Mouse (Mus musculus) spleen, postnatal 4 days (tissue): ENCODE results near the gene E2f3.

Experiments used
- DNase-seq, 2 experiments: peaks; one replicate each; pipeline ENCODE4 v3.0.0; 2022; ENCODE audit warnings: low spot score in 2 of 2

Gene E2f3

DNA sequence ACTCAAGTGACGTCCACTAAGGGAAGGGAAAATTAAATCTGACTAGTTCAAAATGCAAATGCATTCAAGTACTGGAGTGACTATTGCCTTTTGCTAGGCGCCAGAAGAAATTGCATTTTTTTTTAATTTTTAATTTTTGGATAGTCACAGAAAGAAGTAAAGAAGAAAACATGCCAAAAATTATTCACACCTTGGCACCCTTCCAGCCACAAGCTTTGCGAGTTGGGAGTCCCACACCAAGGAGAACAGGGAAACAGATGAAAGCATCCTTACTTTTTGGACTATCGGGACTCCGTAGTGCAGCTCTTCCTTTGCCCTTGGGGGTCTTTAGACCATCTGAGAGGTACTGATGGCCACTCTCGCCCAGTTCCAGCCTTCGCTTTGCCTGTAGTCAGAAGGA is 66.0 kb downstream of the E2f3 start:
- no peak for DNase-seq

DNA sequence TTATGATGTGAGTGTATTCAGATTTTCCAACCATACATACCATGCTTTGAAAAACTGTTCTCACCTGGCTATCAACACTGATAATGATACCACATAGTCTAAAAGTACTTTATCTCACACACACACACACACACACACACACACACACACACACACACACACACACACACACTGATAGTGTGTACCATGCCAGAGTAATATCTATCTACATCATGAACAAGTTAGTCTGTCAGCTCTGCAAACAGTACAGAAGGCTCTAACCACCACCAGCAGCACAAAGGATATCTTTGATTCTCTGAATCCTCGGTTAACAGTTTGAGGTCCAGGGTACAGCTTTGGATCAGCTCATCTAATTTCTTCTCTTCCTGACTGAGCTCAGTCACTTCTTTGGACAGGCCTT is 69.3 kb downstream of the E2f3 start:
- no peak for DNase-seq

GRCm38 (mm10) chr13:29913606-29914005 is 72.3 kb downstream of the E2f3 start:
- DNase-seq: peak in 1 of 2 experiments; percentile 37

- peak in 1 of 2 experiments; percentile 33 for DNase-seq
Observed at GRCm38 (mm10) chr13:29913061-29913460, 72.8 kb downstream of the E2f3 start.

DNA sequence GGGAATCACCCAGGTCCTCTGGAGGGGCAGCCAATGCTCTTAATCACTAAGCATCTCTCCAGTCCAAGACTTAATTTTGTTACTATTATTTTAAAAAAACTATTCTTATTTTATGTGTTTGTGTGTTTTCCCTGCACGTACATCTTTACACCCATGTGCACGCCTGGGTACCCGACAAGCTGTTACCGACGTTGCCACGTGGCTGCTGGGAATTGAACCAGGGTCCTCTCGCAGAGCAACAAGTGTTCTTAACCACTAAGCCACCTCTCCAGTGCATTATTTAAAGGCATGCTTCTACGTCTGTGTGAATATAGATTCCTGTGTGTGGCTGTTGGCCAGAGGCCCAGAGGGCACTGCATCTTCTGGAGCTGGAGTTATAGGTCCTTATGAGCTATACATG is 73.6 kb downstream of the E2f3 start:
- no peak for DNase-seq

- DNase-seq: peak in 1 of 2 experiments; percentile 17
Observed at GRCm38 (mm10) chr13:29911141-29911540, 74.7 kb downstream of the E2f3 start.

DNA sequence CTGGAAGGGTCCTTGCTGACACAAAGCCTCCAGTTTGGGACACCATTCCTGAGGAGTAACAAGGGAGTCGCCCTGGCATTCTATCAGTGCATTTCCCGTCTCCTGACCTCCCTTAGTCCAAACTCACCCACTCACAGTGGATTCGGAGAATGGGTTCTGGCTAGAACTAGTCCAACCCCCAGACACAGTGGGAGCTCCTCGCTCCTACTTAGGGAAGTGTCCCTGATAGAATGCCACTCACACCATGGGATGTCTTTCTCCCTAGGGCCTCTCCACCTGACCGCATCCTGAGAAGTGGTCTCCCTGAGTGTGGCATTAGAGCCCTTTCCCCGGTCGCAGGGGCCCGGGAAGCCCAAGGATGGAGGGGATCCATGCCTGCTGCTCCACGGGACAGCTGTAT is 77.4 kb downstream of the E2f3 start:
- DNase-seq: peak in 1 of 2 experiments; percentile 56

GRCm38 (mm10) chr13:29907995-29908394 is 77.9 kb downstream of the E2f3 start:
- no peak for DNase-seq

GRCm38 (mm10) chr13:29906734-29907133 is 79.1 kb downstream of the E2f3 start:
- peak in 1 of 2 experiments; percentile 13 for DNase-seq

- DNase-seq: peak in 1 of 2 experiments; percentile 22
Observed at GRCm38 (mm10) chr13:29903341-29903740, 82.5 kb downstream of the E2f3 start.

DNA sequence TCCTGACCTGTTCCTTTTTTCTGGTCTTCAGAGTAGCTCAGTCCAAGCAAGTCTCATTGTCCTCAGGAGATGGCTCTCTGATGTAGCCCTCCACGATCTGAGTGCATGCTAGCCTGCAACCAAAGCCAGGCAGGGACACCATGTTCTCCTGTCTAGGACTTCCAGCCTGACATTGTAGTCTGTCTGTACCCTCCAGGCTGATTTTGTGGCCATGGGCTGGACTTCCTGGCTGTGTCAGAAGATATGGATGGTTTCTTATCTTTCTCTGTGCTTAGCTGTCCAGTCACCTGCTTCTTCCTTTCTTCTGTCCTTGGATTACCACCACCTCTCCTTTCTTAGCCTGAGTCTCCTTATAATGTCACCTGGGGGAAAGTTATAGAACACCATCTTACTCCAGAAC is 83.2 kb downstream of the E2f3 start:
- DNase-seq: peak in 1 of 2 experiments; percentile 44

DNA sequence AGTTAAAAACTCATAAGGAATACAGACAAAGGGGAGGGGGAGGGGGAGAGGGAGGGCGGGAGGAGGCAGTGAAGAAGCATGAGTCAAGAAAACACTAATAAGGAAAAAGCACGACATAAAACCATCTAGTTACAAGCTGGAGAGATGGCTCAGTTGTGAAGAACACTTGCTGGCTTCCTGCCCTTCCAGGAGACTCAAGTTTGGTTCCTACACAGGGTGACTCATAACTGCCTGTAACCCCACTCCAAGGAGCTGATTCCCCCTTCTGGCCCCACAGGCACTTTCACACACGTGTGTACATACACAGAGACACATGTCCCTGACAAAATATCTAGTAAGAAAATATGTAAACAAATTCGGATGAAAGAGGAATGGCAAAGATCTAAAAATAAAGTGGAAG is 84.2 kb downstream of the E2f3 start:
- peak in 1 of 2 experiments; percentile 18 for DNase-seq

GRCm38 (mm10) chr13:29866780-29867179 is 119.1 kb downstream of the E2f3 start:
- no peak for DNase-seq

- no peak for DNase-seq
Observed at GRCm38 (mm10) chr13:29864331-29864730, 121.5 kb downstream of the E2f3 start.

- no peak for DNase-seq
Observed at GRCm38 (mm10) chr13:29860087-29860486, 125.8 kb downstream of the E2f3 start.

GRCm38 (mm10) chr13:29857436-29857835 is 128.4 kb downstream of the E2f3 start:
- peak in 1 of 2 experiments; percentile 13 for DNase-seq
